Mouse (Mus musculus): ENCODE measurements at regions not wholly inside any gene's neighbourhood (a gene's known extent, or its start where the extent isn't known, plus 50 kb on each side); places are given as distances from the start of the nearest gene placed in this dataset.

DNA sequence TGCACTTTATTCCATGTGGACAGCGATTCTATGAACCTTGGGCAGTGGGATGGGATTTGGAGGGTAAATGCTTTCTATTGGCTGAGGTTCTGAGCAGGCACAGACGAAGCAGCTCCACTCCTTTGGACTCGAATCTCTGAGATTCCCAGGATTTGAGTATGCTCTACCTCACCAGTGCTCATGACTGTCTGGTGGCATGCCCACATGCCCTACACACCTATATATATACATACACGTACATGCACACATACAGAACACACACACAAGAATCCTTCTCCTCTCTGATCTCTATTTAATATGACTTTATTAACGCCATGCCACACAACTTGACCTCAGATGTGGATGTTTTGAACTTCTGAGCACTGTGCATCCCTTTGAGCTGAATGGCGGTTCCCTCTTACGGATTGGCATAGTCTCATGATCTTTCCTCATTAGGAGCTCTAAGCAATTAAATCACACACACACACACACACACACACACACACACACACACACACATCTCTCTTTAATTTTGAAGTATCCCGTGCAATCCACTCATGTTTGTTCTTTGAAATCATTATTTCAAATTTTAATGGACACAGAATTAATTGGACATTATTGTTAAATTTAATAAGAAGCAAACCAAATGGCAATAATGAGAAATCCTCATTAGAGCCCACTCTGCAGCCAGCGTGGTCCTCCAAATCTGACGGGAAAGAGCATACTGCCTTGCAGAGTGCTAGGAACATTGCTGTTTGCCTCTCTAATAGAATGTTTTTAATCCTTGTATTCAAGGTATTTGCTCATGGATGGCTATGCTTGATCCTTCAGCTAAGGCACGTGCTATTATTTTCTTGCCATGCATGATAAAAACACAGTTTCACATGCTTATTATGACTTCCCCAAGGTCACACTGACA is 205.1 kb upstream of the Kirrel3 start:
- no peak for DNase-seq (ENCODE audit: low spot score in 2 of 2)

GRCm38 (mm10) chr9:34323571-34323970 is 162.1 kb upstream of the Kirrel3 start:
- no peak for DNase-seq (ENCODE audit: low spot score in 2 of 2)

DNA sequence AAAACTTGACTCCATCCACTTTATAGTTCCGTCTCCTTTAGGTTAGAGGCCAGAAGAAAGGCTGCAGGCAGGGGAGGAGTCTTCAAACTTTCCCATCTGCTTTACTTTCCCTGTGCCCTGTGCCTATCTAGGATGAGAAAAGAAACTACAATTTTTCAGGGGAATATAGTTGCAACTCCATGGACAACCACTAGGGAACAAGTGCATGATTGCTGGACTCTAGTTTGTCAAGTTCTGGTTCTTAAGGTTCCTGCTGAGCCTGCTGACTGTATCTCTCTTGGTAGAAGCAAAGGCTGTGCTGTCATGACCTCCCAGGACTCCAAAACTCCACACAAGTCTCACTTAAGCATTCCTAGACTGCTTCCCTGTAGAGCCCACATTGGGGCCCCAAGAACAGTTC is 157.0 kb upstream of the Kirrel3 start:
- no peak for DNase-seq (ENCODE audit: low spot score in 2 of 2)

- DNase-seq (ENCODE audit: low spot score in 2 of 2), result no peak
Observed at GRCm38 (mm10) chr9:34334112-34334511, 151.6 kb upstream of the Kirrel3 start.

DNA sequence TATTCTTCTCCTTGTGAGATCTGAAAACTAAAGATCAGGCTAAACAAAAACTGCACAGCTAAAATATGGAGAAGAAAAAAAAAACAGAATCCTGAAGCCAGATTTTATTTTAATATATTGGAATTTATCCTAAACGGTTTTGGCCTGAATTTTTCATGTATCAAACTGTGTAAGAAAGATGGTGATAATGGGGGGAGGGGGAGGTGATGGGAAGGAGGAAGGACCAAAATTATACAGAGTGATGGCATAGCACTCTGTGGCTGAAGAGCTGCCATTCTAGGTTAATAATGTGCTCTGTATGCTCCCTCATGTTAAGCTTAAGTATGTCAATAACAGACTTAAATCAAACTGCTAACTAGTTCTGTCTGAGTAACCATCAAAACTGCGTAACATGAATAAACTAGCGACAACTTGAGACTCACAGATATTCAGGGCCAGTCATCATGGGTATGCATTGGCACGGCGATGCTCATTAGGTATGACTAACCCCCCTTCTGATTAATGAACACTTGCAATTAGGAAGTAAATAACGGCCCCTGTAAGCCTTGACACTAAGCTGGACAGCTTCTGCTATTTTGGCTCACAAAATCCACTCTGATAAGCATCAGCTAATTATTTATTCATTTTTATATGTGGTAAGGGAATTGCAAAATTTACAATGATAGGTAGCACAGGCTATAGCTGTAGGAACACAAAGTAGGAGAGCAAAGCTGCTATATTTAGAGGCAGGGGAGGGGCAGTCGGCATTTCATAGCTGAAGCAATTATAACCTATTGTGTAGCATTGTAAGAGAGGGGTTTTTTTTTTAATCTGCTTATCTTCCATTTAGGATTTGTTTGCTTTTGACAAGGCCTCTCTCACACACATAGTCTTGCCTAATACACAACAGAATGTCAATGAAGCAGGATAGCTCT is 150.9 kb upstream of the Kirrel3 start:
- DNase-seq (ENCODE audit: low spot score in 2 of 2), result no peak

DNA sequence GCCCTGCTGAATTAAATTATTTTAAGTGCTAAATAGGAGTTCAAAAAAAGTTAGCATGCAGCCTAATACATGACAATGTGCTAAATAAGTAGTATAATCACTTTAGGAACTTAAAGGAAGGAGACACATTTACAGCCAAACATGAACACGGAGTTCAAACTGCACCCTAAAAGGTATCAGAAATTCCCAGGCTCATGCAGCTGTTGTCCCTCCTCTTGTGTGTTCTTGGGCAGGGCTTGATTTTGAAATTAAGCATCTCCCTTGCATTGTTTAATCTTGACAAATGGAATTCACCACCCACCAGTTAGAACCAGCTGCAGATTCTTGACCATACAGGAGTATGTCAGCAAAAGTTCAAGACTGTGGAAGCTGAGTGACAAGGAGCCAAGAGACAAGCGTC is 137.3 kb upstream of the Kirrel3 start:
- no peak for DNase-seq (ENCODE audit: low spot score in 2 of 2)

DNA sequence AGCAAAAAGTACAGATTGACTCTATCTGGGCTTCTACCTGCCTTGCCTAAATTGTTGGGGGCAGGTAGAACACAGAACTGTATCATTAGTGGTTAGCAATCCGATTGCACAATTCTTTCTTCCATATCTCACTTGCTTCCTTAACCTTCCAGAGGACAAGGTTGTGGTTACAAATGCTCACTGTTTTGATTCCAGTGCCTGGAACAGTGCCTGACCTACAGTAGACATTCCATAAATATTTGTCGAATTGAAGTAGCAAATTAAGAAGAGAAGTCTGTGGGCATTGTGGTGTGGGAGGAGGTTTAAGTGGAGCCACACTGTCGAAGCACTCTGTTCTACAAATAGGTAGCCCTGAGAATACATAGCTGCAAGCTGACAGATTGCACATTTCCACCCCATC is 135.7 kb upstream of the Kirrel3 start:
- no peak for DNase-seq (ENCODE audit: low spot score in 2 of 2)

DNA sequence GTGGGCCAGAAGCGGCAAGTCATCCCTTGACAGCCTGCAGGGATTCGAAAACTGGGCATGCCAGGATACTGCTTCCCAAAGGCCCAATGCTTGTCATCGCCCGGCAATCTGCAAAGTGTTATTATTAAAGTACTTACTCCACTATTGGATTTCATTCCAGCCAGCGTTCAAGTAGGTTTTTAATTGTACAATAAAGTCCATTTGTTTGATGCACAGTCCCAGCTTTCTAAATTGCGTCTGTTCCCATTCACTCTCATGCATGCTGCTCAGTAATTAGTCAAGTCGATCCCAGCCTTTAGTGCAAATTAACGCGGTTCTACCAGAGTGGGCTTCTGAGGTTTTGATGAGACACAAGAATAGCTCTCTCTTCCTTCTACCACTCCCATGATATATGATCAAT is 131.9 kb upstream of the Kirrel3 start:
- no peak for DNase-seq (ENCODE audit: low spot score in 2 of 2)

GRCm38 (mm10) chr9:34354723-34355316 is 130.9 kb upstream of the Kirrel3 start:
- DNase-seq (ENCODE audit: low spot score in 2 of 2), result no peak

DNA sequence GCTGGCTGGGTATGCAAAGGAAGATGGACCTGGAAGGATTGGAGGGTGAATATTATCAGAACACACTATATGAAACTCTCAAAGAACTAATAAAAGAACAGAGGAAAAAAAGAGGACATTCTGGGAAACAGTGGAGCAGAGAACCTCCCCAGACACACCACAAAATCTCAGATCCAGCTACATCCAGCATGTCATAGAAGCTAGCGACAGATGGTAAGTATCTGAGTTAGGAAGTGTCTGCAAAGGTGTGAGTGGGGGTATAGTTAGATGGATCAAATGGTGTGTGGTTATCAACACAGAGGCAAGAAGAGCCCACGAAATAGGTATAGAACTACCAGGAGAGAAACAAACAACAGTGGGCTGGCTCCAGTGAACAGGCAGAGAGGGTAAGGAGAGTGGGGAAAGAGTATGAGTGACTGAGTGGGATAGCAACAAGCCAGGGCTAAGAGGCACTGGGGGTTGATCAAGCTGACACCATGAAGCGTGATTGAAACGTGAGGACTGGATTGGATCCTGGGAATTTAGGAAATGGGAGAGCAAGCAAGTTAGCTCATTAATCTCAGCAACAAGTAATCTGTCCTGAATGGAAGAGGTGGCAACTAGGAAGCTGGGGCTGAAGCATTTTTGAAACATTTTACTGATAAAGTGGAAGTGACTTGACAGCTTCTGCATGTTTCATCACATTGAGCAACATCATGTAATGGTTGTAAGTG is 114.9 kb upstream of the Kirrel3 start:
- no peak for DNase-seq (ENCODE audit: low spot score in 2 of 2)

- DNase-seq (ENCODE audit: low spot score in 2 of 2), result no peak
Observed at GRCm38 (mm10) chr9:34375187-34375586, 110.5 kb upstream of the Kirrel3 start.

DNA sequence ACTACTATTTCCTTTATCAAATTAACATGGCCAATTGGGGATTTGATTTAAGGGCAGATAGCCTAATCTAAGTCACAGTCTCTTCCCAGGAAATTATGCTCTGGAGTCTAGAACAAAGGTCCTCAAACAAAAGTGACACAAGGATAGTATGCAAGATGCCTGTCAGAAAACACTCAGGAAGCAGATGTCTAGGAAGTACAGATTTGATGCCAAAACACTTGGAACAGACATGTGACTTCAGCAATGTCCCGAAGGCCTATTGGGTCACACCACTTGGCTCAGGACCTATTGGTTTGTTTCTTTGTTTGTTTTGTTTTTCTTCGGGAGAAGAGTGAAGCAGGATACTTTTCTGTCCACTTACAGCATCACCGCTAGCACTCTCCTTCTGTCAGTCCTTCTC is 105.7 kb upstream of the Kirrel3 start:
- no peak for DNase-seq (ENCODE audit: low spot score in 2 of 2)

DNA sequence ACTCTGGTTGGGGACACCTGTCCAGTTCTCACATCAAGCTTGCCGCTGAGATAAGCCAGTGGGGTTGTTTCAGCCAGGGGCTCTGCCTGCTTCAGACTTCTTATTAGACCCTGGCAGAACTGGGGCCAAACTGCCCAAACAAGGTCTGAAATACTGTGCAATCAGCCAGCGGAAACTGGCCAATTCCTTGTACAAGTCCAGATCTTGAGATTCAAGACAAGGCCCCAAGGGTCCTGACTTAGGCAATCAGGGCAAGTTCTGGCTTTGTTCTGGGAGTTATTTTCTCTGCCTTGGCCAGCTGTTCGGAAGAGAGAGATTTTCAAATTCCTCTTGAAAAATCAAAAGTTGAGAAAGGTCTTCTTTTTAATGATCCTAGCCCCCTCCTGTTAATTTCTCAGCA is 104.1 kb upstream of the Kirrel3 start:
- no peak for DNase-seq (ENCODE audit: low spot score in 2 of 2)

- no peak for DNase-seq (ENCODE audit: low spot score in 2 of 2)
Observed at GRCm38 (mm10) chr9:34382208-34382607, 103.5 kb upstream of the Kirrel3 start.

- DNase-seq (ENCODE audit: low spot score in 2 of 2), result no peak
Observed at GRCm38 (mm10) chr9:34386071-34386470, 99.6 kb upstream of the Kirrel3 start.

DNA sequence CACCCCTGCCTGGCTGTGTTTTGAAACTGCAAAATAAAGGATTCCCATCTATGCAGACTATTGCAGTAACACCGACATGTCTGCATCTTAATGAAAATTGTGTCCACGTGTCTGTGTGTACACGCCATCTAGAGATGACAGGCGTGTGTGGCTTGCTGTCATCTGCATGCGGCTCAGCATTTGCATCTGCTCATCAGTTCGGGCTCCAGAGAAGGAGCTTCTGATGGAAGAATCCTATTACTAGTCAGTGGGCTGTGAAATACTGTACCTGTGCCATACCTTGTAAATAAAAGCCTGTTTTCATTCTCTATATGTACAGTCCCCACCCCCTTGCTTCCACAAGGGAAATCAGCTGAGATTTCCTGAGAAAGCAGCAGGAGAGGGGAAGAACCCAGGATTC is 92.7 kb upstream of the Kirrel3 start:
- DNase-seq (ENCODE audit: low spot score in 2 of 2), result no peak

DNA sequence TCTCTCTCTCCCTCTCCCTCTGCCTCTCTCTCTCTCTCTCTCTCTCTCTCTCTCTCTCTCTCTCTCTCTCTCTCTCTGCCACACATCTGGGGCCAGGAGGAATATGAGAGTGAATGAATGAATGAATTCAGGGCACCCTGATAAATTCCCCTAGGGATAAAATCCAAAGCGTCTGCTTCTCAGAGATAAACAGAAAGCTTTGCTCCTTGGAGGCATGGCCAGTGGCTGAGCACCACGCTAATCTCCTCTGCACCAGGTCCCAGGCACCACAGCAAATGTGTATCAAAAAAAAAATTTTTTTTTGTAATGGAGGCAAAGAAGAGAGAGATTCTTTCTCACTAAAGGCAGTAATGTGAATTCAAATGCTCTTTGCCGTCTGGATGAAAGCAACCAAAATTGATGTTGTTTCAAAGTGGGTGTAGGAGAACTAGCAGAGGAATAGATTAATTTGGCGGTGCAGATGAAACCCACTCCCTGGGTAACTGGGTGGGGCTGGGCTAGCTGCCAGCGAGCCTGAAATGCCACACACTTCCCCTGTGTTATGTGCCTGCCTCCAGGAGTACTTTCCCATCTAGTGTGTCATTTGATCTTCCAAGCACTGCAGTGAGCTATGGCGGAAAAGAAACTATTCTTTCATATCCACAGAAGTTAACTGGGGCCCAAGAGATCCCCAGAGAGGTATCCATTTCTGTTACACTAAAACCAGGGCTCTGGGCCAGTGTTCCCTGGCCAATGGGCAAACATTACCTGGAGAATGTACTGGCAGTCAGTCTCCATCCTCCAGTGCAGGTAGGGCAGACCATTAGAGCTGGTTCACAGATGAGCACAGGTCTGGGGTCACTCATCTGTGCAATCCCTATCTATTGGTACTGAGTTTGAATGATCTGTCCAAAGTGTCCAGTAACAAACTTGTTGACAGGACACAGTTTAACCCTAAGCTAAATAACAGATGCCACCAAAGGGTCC is 89.6 kb upstream of the Kirrel3 start:
- DNase-seq (ENCODE audit: low spot score in 2 of 2), result no peak

- peak; percentile 58 to 60 for DNase-seq (ENCODE audit: low spot score in 2 of 2)
Observed at GRCm38 (mm10) chr9:34411699-34412098, 74.0 kb upstream of the Kirrel3 start.

GRCm38 (mm10) chr9:34416153-34416552 is 69.5 kb upstream of the Kirrel3 start:
- DNase-seq (ENCODE audit: low spot score in 2 of 2), result no peak

DNA sequence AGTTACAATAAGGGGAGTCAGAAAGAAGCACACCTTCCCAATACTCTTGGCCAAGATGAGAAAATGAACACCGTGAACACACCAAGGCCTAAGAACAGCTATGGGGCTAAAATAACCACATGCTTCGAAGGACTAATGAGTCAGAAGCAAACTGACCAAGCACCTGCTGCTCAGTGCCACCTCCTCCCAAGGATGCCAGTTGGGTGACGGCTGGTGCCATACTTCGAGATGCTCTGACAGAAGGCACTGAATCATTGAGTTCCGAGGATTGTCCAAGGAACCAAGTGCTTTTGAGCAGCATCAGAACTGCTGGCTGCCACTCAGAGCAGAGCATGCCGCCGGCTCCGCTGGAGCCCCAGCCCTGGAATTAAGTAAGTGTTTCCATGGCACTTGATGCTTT is 67.6 kb upstream of the Kirrel3 start:
- no peak for DNase-seq (ENCODE audit: low spot score in 2 of 2)
